Mouse (Mus musculus): Measurements from ENCODE around the gene Myo18b.

DNA sequence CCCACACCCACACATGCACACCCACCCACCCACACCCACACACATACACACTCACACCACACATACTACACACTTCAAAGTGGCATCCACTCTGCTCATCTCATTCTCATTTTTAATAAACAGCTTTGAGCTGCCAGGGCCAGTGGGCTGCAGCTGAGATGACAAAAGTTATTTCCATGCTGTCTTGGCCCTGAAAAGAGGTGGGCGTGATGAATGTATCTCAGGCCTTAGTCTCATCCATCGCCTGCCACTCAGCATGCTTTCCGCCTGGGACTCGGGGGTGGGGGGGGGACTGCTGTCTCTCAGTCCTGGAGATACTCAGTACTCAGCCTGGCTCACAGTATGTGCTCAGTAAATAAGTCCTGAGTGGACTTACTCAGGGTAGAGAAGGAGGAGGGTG is 199.5 kb downstream of the Myo18b start:
- TF ChIP-seq CTCF (IDR thresholded peaks at IDR 0.05; ENCODE audit: low read depth, low read length) (no peak), TAL1 (conservative IDR thresholded peaks at IDR 0.05; ENCODE audit: low read depth, low read length) (no peak), POLR2AphosphoS5 (IDR thresholded peaks at IDR 0.05; ENCODE audit: insufficient replicate concordance, low read depth, low read length) (no peak), GATA1 (IDR thresholded peaks at IDR 0.05; ENCODE audit: borderline replicate concordance, low read length) (no peak)

Measured in G1E (cell line).